Mouse (Mus musculus) testis, adult 2 months (tissue): ENCODE measurements at regions not wholly inside any gene's neighbourhood (a gene's known extent, or its start where the extent isn't known, plus 50 kb on each side); places are given as distances from the start of the nearest gene placed in this dataset.
A peak's percentile ranks its signal among the peaks of the same experiment; 100 is the strongest.

ENCODE experiments used
- H3K27ac ChIP-seq: fragments of 200-500 bp; 2 replicates; pipeline ENCODE4 v1.5.1; 2012; ENCODE audit warnings: low read depth, low read length; ENCODE audit not compliant: control insufficient read depth, insufficient read depth
- H3K27me3 ChIP-seq: fragments of 200-500 bp; 2 replicates; pipeline ENCODE4 v1.6.1; 2012; ENCODE audit warnings: mild to moderate bottlenecking, low read length, moderate library complexity; ENCODE audit not compliant: control insufficient read depth, insufficient read depth
- H3K36me3 ChIP-seq: fragments of 200-500 bp; 2 replicates; pipeline ENCODE4 v1.6.1; 2012; ENCODE audit warnings: mild to moderate bottlenecking, low read length; ENCODE audit not compliant: control insufficient read depth, insufficient read depth
- H3K4me1 ChIP-seq: fragments of 200-500 bp; 2 replicates; pipeline ENCODE4 v1.6.1; 2012; ENCODE audit warnings: low read length; ENCODE audit not compliant: control insufficient read depth, insufficient read depth
- H3K4me3 ChIP-seq: fragments of 200-500 bp; 2 replicates; pipeline ENCODE4 v1.5.1; 2012; ENCODE audit warnings: low read depth, mild to moderate bottlenecking, low read length, moderate library complexity, mixed read lengths; ENCODE audit not compliant: control insufficient read depth
- CTCF ChIP-seq: fragments of 200-500 bp; IDR thresholded peaks from 2 replicates; pipeline ENCODE4 v1.5.1; 2012; ENCODE audit warnings: low read depth, mild to moderate bottlenecking, inconsistent platforms, low read length, moderate library complexity; ENCODE audit not compliant: control insufficient read depth, insufficient read depth, insufficient replicate concordance
- POLR2A ChIP-seq: fragments of 200-500 bp; IDR thresholded peaks from 2 replicates; pipeline ENCODE4 v1.6.1; 2012; ENCODE audit warnings: low read depth, mild to moderate bottlenecking, inconsistent platforms, low read length, moderate library complexity; ENCODE audit not compliant: control insufficient read depth

DNA sequence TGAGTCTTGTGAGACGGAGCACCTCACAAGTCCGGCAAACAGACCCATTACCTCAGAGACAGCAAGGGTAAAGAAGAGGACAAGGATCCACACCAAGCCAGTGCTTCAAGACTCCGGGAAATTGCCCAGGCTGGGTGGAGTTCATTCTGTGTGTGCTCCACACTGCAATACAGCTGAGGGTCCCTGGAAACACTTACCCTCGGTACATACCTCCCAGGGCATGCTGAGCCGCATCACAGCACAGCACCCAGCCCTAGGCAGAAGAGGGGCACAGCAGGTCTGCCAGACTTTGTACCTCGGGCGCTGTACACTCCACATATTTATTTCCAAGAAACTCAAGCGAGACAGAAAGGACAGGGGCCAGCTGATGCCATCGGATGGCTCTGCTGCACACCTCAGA is 54.5 kb upstream of the Cmc1 start:
- no peak for TF ChIP-seq POLR2A
- no peak for TF ChIP-seq CTCF
- Histone ChIP-seq H3K27me3 (no peaks in the 10 kb centered on the region), H3K4me1 (no peaks in the 10 kb centered on the region), H3K27ac (no peak overlapping the region), H3K36me3 (no peaks in the 10 kb centered on the region), H3K4me3 (no peak overlapping the region)

- Histone ChIP-seq H3K27ac (no peak overlapping the region), H3K4me1 (no peaks in the 10 kb centered on the region), H3K36me3 (no peaks in the 10 kb centered on the region), H3K4me3 (no peak overlapping the region), H3K27me3 (no peaks in the 10 kb centered on the region)
- TF ChIP-seq POLR2A (peak; percentile 9; the same call in 1 of the 2 replicates), CTCF (no peak)
Observed at GRCm38 (mm10) chr9:118206483-118206882, 56.5 kb upstream of the Cmc1 start.

DNA sequence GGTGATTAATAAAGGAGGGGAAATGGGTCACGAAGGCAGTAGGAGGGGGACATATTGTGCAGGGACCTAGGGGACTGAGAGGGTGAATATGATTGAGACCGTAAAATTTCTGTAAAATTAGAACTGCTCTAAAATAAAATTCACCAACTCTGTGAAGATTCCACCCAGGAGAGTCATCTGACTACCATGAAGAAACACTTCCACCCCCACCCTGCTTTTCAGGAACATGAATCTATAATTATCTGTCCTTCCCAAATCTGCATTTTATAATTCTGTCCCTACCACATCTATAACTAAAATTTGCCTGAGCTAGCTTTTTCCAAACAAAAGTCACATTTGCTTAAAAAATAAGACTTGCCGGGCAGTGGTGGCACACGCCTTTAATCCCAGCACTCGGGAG is 69.7 kb upstream of the Cmc1 start:
- TF ChIP-seq POLR2A (no peak), CTCF (no peak)
- H3K27me3 ChIP-seq, result no peaks in the 10 kb centered on the region
- no peaks in the 10 kb centered on the region for H3K36me3 ChIP-seq
- H3K27ac ChIP-seq, result no peak overlapping the region
- H3K4me3 ChIP-seq, result no peak overlapping the region
- no peaks in the 10 kb centered on the region for H3K4me1 ChIP-seq

- Histone ChIP-seq H3K4me3 (no peak overlapping the region), H3K4me1 (no peaks in the 10 kb centered on the region), H3K27ac (no peak overlapping the region), H3K36me3 (no peaks in the 10 kb centered on the region), H3K27me3 (no peaks in the 10 kb centered on the region)
- TF ChIP-seq CTCF (no peak), POLR2A (no peak)
Observed at GRCm38 (mm10) chr9:118221186-118221585, 71.2 kb upstream of the Cmc1 start.

GRCm38 (mm10) chr9:118227401-118228061 is 77.6 kb upstream of the Cmc1 start:
- TF ChIP-seq POLR2A (no peak), CTCF (no peak)
- Histone ChIP-seq H3K27ac (no peak overlapping the region), H3K4me3 (no peak overlapping the region), H3K36me3 (no peaks in the 10 kb centered on the region), H3K4me1 (no peaks in the 10 kb centered on the region), H3K27me3 (no peaks in the 10 kb centered on the region)

DNA sequence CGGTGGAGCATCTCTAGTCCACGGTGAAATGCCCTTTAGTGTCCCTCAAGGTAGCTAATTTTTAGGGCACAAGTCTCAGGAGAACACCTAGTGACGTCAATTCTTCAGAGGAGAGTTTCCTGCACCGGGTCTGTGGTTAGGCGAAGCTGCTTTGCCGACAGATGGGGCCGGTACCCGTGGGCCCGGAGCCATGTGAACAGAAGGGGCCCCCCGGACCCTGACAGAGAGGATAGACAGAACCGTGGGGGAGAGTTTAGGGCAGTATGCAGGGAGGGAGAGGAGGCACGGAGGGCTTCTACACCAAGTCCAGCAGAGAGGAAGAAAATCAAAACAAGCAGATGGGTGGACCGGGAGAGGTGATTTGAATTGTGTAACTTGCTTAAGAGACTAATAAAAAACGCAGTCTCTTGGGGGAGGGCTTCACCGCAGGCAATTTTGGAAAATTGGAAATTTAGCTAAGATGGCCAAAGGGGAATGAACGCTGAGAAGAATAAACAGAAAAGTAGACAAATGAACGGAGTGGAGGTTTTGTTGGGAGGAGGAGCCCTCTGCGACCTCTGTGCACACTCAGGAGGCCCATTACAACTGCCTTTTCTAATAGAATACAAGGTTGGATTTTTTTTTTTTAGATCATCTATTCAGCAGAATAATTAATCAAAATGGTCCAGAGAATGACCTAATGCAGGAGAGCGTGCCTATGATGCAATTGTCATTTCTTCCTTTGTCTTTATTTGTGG is 78.9 kb upstream of the Cmc1 start:
- Histone ChIP-seq H3K27ac (no peak overlapping the region), H3K27me3 (no peaks in the 10 kb centered on the region), H3K4me1 (no peaks in the 10 kb centered on the region), H3K4me3 (no peak overlapping the region), H3K36me3 (no peaks in the 10 kb centered on the region)
- TF ChIP-seq CTCF (no peak), POLR2A (no peak)

- no peak overlapping the region for H3K27ac ChIP-seq
- no peak for TF ChIP-seq CTCF
- TF ChIP-seq POLR2A, result no peak
- H3K4me1 ChIP-seq, result no peaks in the 10 kb centered on the region
Observed at GRCm38 (mm10) chr9:118240711-118241110, 90.7 kb upstream of the Cmc1 start.

More at GRCm38 (mm10) chr9:118240711-118241110, 90.7 kb upstream of the Cmc1 start:
- H3K27me3 ChIP-seq, result no peaks in the 10 kb centered on the region
- no peak overlapping the region for H3K4me3 ChIP-seq
- H3K36me3 ChIP-seq, result no peaks in the 10 kb centered on the region
